Mouse (Mus musculus): ENCODE measurements around the gene Atp8b2. TPM values are rescaled to one million over a fixed set of nuclear protein-coding genes. Genes with fewer than 3 reads are reported as not detected.

Gene Atp8b2
- 10 to 100 TPM; 39.5 to 45.4 TPM for total RNA-seq (2021)
- long read RNA-seq, experiment 1, full-length matches to known transcripts = 11 of 26 reads
- long read RNA-seq, experiment 1, partial matches to known transcripts = 9 of 26 reads
- long read RNA-seq, experiment 1, other reads (novel, unspliced or antisense) = 6 of 26 reads
- long read RNA-seq, experiment 2, full-length matches to known transcripts = 12 of 24 reads
- long read RNA-seq, experiment 2, partial matches to known transcripts = 5 of 24 reads
- long read RNA-seq, experiment 2, other reads (novel, unspliced or antisense) = 7 of 24 reads

DNA sequence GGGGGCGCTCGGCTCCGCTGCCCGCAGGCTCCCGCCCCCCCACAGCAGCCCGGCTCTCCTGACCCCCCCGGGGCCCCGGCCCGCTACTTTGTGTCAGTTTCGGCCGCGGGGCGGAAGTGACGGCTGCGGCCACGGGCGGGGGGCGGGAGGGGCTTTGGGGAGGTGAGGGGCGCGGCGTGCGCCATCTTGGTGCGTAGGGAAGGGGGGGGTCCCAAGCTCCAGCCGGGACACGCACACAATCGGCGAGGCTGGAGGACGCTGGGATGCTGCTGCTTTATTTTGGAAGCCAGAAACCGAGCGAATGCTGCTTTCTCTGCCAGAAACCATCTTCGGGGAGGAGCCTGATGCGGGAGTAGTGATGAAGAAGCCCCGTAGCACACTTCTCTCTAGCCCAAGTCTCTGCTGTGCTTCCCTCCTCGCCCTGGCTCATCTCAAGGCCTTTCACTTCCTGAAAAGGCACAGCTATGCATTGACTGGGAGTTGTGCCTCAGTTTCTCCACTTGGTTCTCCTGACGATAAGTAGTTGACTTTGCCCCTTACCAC, at the start of gene Atp8b2:
Gene Atp8b2, minus strand, starts transcription at position 288 of the 543 bp plus-strand sequence.
- intact Hi-C loops (cut with DNase I) = loop anchor here (5.0 kb wide), 2 partner anchors 101 to 181 kb away; no protein-coding TSS in a partner anchor
- DNase-seq = peak; percentile 71 to 77

DNA sequence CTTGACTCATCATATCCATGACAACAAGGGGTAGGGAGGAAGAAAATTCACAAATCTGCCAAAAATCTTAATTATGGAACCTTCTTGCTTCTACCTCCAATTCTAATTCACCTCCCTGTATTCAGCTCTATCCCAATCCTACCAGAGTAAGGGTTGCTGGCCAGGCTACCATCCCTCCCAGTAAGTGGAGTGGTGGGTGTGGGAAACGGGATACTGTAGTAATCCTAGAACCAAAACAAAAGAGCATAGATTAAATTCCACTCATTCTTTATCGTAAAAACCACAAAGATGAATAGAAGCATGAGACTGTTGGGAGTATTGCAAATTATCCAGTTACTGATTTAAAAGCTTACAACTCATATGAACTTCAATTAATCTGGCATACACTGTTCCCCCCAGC, 47.0 kb upstream of the Atp8b2 start:
- no peak for DNase-seq
- intact Hi-C loops (cut with DNase I) = no loop called here

DNA sequence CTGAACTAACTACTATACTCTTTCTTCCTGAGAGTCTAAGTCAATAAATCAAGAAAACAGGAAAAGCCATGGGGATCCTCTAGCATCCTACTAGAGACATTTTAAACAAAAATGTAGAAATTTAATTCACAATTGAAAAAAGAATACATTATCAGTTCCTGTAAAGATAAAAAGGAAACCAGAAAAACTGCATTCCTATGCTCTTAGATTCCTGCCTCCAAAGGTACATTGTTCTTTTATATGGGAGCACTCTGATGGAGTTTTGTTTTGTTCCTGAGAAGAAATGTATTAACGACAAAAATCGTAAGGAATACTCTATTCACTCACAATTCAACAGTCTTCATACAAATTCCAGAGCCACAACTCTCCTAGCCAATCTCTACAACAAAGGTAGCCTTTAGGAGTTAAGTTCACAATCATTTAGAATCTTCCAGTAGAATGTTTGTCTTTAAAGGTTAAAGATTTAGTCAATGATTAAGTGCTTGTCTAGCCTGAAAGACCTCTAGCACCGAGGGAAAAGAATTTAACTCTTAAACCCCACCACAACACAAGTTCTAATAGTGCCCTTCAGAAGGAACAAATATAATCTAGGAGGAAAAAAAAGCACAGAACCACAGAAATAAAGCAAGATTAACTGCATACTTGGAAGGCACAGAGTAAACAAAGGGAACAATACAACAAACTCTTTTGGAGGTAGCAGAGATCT, 40.9 kb upstream of the Atp8b2 start:
- DNase-seq = no peak
- intact Hi-C loops (cut with DNase I) = no loop called here

DNA sequence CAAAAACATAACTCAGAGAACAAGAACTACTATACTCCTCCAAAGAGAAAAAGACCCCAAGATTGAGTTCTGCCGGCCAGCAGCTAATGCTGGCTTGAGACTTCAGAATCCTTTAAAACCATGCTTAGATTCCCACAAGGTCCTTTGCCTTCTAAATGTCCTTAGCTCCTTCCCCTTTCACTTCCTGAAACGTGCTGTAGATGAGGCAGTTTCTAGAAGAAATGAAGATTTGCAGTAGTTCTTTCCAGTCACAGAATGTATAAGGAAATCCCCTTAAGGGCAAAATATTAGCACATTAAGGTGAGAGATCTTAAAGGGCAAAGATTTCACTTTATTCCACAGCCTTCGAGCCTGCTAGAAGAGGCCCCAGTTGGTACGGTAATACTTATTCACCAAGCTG, 36.5 kb upstream of the Atp8b2 start:
- intact Hi-C loops (cut with DNase I) = no loop called here
- DNase-seq = no peak

DNA sequence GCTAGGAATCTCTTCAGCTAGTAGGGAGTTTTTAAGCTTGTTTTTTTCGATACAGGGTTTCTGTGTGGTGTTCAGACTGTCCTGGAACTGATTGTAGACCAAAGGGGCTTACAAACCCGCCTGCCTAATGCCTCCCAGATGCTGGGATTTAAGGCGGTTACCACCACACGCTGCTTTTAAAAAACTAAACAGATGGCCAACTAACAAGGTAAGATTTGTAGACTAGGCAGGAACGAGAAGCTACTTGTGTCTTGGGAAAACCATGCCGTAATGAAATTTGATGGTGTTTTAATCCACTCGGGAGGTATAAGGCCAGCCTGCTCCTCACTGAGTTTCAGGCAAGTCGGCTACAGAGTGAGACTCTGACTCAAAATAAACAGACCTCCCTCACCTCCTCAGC, 35.8 kb upstream of the Atp8b2 start:
- intact Hi-C loops (cut with DNase I) = no loop called here
- DNase-seq = peak in 1 of 2 experiments; percentile 4

DNA sequence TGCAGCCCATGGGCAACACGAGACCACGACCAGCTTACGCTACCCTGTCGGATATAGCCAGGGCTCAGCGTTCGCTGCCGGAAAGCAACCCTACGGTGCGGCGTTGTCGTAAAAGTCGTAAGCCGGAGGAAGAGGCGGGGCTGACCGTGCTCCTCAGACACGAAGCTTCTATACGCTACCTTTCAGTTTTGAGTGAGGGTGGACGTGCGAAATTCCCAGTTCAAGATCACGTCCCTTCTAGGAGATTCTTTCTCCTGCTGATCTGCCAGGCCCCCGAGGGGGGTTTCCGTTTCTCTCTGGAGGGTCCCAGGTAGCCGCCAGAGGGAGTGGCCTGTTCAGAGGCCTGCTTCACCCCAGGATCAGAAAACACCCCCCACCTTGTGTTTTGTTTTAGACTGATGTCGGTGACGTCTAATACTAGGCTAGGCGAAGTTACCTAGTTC, 35.3 kb upstream of the Atp8b2 start, which contains the start of gene Hax1:
Gene Hax1, minus strand, starts transcription at position 169 of the 443 bp plus-strand sequence.
- intact Hi-C loops (cut with DNase I) = no loop called here
- DNase-seq = peak; percentile 91 to 95

DNA sequence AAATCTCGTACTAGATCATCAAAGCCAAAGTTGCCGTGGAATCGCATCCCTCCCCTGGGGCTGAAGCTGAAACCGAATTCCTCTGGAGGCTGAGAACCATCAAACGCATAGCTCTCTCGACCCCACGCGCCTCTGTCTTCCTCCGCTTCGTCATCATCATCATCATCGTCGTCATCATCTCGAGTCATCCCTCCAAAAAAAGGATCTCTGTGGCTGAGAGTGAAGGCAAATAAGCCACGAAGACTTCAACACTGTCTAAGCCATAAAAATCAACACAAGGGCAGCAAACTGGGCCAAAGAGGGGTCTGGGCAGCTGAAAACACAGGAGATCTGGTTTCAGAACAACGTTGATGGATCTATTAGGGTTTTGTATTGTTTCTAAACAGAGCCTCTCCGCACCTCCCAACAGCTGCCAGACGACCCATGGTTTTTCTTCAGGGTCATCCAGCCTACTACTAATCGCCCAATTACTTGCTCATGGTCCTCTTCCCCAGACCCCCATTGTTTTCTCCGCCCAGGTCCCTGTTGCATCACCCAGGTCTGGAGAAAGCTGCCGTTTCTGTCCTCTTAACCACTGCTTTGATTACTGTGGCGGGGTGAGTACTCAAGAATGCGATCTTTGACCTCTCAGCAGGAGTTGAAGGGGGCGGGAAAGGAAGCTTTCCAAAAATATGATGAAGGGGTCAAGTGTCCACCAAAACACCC, 34.6 kb upstream of the Atp8b2 start:
- intact Hi-C loops (cut with DNase I) = no loop called here

GRCm38 (mm10) chr3:89994807-89995515, 31.7 kb upstream of the Atp8b2 start:
- no peak for DNase-seq
- intact Hi-C loops (cut with DNase I) = no loop called here

More for the DNA sequence above, 34.6 kb upstream of the Atp8b2 start:
- peak in 1 of 2 experiments; percentile 3 for DNase-seq

DNA sequence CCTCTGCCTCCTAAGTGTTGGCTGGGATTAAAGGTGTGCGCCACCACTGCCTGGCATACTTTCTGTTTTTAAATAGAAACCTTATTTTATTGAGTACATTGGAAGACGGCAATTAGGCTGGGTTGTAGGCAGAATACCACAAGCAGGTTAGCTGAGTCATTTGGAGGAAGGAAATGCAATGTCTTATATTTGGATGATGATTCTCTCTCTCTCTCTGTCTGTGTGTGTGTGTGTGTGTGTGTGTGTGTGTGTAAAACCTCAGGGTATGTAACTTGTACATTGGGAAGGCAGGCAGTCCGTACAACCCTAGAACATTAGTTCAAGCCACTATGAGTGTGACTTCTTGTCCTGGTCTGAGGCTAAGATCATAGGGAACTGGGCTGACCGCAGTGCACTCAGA, 24.5 kb upstream of the Atp8b2 start:
- intact Hi-C loops (cut with DNase I) = no loop called here

DNA sequence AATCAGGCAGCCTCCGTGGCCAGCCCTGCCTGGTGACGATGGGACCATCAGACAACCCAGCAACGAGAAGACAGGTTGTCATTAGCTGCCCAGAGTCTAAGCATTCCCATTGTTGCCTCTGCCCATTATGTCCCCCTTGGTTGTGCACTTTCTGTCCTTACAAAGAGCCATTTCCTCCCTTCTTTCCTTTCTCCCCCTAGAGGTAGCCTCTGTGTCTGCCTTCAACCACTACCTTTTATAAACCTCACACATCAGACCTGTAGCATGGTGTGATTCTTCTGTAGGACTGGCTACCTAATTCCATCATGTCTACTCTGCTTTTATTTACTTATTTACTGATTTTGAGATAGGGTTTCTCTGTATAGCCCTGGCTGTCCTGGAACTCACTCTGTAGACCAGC, 23.9 kb upstream of the Atp8b2 start:
- DNase-seq = no peak
- intact Hi-C loops (cut with DNase I) = no loop called here

More for the DNA sequence above, 24.5 kb upstream of the Atp8b2 start:
- no peak for DNase-seq

- no peak for DNase-seq
- intact Hi-C loops (cut with DNase I) = no loop called here
Measured at GRCm38 (mm10) chr3:89982426-89982825, 19.1 kb upstream of the Atp8b2 start.

DNA sequence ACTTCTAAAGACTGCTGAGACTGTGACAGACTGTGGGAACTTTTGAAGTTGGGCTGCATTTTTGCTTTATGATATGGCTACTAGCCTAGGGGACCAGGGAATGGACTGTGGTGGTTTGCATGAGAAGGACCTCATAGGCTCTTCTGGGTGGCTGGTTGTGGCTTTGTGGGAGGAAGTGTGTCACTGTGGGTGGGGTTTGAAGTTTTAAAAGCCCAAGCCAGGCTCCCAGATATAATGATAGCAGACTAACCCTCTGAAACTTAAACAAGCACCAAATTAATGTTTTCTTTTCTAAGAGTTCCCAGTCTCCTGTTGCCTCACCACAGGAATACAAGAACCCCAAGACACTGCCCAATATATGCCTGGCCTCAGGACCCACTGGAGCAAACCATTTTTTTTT, 13.6 kb upstream of the Atp8b2 start:
- intact Hi-C loops (cut with DNase I) = no loop called here
- no peak for DNase-seq

- DNase-seq = no peak
- intact Hi-C loops (cut with DNase I) = no loop called here
Measured at GRCm38 (mm10) chr3:89968509-89968908, 5.2 kb upstream of the Atp8b2 start.

DNA sequence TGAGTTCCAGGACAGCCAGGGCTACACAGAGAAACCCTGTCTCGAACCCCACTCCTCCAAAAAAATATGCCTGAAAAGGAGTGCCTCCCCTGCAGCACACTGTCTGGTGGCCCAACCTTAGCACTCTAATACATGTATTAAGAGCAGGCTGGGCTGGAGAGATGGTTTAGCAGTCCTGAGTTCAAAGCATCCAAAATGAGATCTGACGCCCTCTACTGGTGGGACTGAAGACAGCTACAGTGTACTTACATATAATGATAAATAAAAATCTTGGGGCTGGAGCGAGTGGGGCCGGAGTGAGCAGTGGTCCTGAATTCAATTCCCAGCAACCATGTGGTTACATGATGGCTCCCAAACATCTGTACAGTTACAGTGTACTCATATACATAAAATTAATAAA, 3.6 kb upstream of the Atp8b2 start:
- intact Hi-C loops (cut with DNase I) = no loop called here
- no peak for DNase-seq

DNA sequence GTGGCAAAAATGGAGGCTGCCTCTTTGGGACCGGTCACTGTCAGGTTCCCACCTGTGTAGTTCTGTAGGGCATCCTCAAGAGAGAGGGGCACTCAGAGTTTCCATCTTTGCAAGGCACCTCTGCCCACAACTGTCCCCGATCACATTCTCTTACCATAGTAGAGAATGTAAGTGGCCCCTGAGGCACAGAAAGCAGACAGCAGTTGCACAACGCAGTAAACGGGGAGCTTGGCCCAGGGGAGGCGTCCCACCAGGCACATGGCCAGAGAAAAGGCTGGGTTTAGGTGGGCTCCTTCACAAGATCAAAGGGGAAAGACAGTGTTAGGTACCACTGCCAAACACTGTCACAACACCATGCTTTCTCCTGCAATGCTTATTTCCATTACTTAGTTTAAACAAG, 2.7 kb upstream of the Atp8b2 start:
- intact Hi-C loops (cut with DNase I) = no loop called here
- no peak for DNase-seq

- no peak for DNase-seq
- intact Hi-C loops (cut with DNase I) = no loop called here
Measured at GRCm38 (mm10) chr3:89965557-89965956, 2.2 kb upstream of the Atp8b2 start.

DNA sequence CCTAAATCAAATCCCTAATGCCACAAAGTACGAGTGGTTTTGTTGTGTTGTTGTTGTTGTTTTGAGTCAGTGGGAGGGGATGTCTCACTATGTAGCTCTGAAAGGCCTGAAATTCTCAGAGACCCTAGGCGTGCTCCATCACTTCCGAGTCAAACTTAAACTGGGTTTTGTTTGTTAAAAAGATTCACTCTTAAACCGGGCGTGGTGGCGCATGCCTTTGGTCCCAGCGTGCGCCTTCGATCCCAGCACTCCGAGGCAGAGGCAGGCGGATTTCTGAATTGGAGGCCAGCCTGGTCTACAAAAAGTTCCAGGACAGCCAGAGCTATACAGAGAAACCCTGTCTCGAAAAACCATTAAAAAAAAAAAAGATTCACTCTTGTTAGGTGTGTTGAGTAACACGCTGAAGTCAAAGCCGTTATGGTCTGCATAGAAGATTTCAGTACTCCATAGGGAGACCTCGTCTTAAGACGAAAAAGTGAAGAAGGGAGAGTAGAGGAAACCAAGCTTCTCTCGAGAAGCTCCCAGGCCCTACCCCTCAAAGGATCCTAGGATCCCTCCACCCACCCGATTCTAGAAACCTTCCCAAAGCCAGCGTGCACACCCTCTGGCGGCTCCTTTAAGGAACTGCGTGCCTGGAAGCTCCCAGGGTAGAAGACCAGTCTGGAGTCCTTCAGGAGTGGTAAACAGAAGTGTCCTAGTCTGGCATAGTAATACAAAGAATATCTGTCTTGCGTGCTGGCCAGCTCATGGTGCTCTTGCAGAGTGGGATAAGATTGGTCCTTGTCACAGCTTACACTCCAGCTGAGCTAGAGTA, 825 bp upstream of the Atp8b2 start:
- intact Hi-C loops (cut with DNase I) = loop anchor here (1.0 to 5.0 kb wide), 3 partner anchors 11 to 182 kb away; no protein-coding TSS in a partner anchor
- peak; percentile 69 to 79 for DNase-seq

GRCm38 (mm10) chr3:89962751-89963220, 522 bp downstream of the Atp8b2 start:
- DNase-seq = no peak
- intact Hi-C loops (cut with DNase I) = loop anchor here (5.0 kb wide), 2 partner anchors 100 to 180 kb away; no protein-coding TSS in a partner anchor
